Mouse (Mus musculus) brain, embryonic 14.5 days (tissue): ENCODE data around the gene Aurkb.

Source experiments
- CTCF ChIP-seq: fragments of 200-500 bp; IDR thresholded peaks from 2 replicates; pipeline ENCODE4 v1.5.1; 2012; ENCODE audit warnings: inconsistent platforms, mild to moderate bottlenecking, moderate library complexity, borderline replicate concordance; ENCODE audit not compliant: insufficient read depth, insufficient read length; ENCODE audit errors: extremely low read depth
- POLR2A ChIP-seq: fragments of 200-500 bp; IDR thresholded peaks from 2 replicates; pipeline ENCODE4 v1.6.1; 2012; ENCODE audit warnings: mild to moderate bottlenecking, inconsistent platforms, borderline replicate concordance; ENCODE audit not compliant: poor library complexity, insufficient read depth, insufficient read length, severe bottlenecking; ENCODE audit errors: extremely low read depth

GRCm38 (mm10) chr11:69028805-69029204 is 16.6 kb upstream of the Aurkb start:
- TF ChIP-seq CTCF (no peak), POLR2A (no peak)
